ENCODE assay signal across 27 mouse cellular contexts in the genomic region with DNA sequence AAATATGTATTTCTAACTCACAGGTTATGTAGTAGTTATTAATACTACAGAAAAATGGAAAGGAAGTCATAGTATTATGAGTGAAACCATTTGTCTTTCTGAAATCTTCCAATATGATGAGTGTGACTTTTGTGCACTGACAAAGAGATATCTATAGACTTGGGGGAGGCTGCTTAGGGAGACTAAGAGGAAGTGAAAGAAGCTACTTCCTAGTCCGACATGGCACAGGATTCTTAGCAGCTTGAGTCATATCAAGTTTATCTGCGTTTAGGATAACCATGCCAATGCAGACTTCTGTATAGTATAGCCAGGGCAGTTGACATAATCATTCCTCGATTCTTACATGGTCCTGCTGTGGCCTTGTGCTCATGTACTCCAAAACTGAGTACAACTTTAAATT. TPM values are rescaled to one million over a fixed set of nuclear protein-coding genes. Genes with fewer than 3 reads are reported as not detected.
DNase-seq lines count a peak whose midpoint lies in the region; ATAC-seq lines count a peak whose summit lies in the region.
"Had no signal": no experiment of that assay in that cellular context is flagged by ENCODE, and none has a peak within 500 bp of the region (broad histone marks: within the 10 kb centered on the region; RNA-seq: fewer than 3 reads in every experiment).

No protein-coding gene starts in this region.

- no peak overlapping the region for H3K9ac ChIP-seq in heart, embryonic 12.5 days
- H3K9ac ChIP-seq in intestine, embryonic 16.5 days (ENCODE audit: low read depth, low read length) = no peak overlapping the region
- H3K9ac ChIP-seq in hindbrain, embryonic 14.5 days = no peak overlapping the region
- H3K9ac ChIP-seq: embryonic facial prominence, embryonic 15.5 days; forebrain, embryonic 15.5 days; heart, embryonic 13.5 days; hindbrain, embryonic 12.5 days; lung, embryonic 14.5 days; midbrain, embryonic 13.5 days had no signal

- 78% methylated on average over 3 of the region's 3 CpGs for WGBS in heart, embryonic 12.5 days
- 84% methylated on average over 3 of the region's 3 CpGs for WGBS in intestine, embryonic 16.5 days
- 93% methylated on average over 3 of the region's 3 CpGs for WGBS in hindbrain, embryonic 14.5 days

- no peaks in the 10 kb centered on the region for H3K27me3 ChIP-seq in heart, embryonic 12.5 days (replicated peaks)
- H3K27me3 ChIP-seq in intestine, embryonic 16.5 days (replicated peaks; ENCODE audit: control insufficient read depth, insufficient read depth, low read length) = no peaks in the 10 kb centered on the region
- no peaks in the 10 kb centered on the region for H3K27me3 ChIP-seq in hindbrain, embryonic 14.5 days (ENCODE audit: control insufficient read depth, insufficient read depth, low read length)
- H3K27me3 ChIP-seq: embryonic facial prominence, embryonic 15.5 days; forebrain, embryonic 15.5 days; heart, embryonic 13.5 days; hindbrain, embryonic 12.5 days; midbrain, embryonic 13.5 days had no signal

- no peaks in the 10 kb centered on the region for H3K9me3 ChIP-seq in heart, embryonic 12.5 days (replicated peaks)
- no peaks in the 10 kb centered on the region for H3K9me3 ChIP-seq in intestine, embryonic 16.5 days (ENCODE audit: control insufficient read depth, low read length)
- H3K9me3 ChIP-seq in hindbrain, embryonic 14.5 days (ENCODE audit: control insufficient read depth, low read length) = no peaks in the 10 kb centered on the region
- H3K9me3 ChIP-seq: embryonic facial prominence, embryonic 15.5 days; forebrain, embryonic 15.5 days; heart, embryonic 13.5 days; hindbrain, embryonic 12.5 days; limb, embryonic 10.5 days; midbrain, embryonic 13.5 days had no signal

- ATAC-seq in heart, embryonic 12.5 days (ENCODE audit: insufficient number of reproducible peaks, low FRiP score) = no peak
- peak; percentile 97 for ATAC-seq in megakaryocyte, adult 5-6 weeks (ENCODE audit: poor library complexity, severe bottlenecking)
- ATAC-seq in intestine, embryonic 16.5 days = no peak
- no peak for ATAC-seq in hindbrain, embryonic 14.5 days (ENCODE audit: low FRiP score)
- ATAC-seq: activated CD4-positive, CD25-positive, alpha-beta regulatory T cell, adult 4 months; CD4-positive, CD25-positive, alpha-beta regulatory T cell, adult 4 months; forebrain, embryonic 15.5 days; midbrain, embryonic 13.5 days had no signal

- peak; percentile 67 for DNase-seq in heart, adult 11 months
- DNase-seq in spleen, postnatal 36 days (ENCODE audit: low spot score in 2 of 2) = peak; percentile 38 to 40
- no peak for DNase-seq in spleen, postnatal 4 days (ENCODE audit: low spot score in 2 of 2)
- no peak for DNase-seq in ovary, postnatal 14 days (ENCODE audit: low spot score)
- DNase-seq in hindbrain, embryonic 14.5 days (ENCODE audit: low spot score) = no peak
- DNase-seq: adrenal gland, postnatal 10 days; cerebellum, adult 8-10 months; cerebellum, postnatal 36 days; kidney, adult 2 months; kidney, postnatal 10 days; lung, embryonic 14.5 days; right cerebral cortex, postnatal 4 days; thymus, adult 2 months; thymus, postnatal 4 days had no signal

- no peak overlapping the region for H3K4me3 ChIP-seq in heart, embryonic 12.5 days
- H3K4me3 ChIP-seq in intestine, embryonic 16.5 days (ENCODE audit: low read length) = no peak overlapping the region
- H3K4me3 ChIP-seq in hindbrain, embryonic 14.5 days (replicated peaks; ENCODE audit: low read length) = no peak overlapping the region
- H3K4me3 ChIP-seq: embryonic facial prominence, embryonic 15.5 days; forebrain, embryonic 15.5 days; heart, embryonic 13.5 days; hindbrain, embryonic 12.5 days; limb, embryonic 10.5 days; midbrain, embryonic 13.5 days had no signal

- H3K36me3 ChIP-seq in heart, embryonic 12.5 days = peaks cover 74% of the 10 kb centered on the region
- peaks cover 16% of the 10 kb centered on the region; the same call in 1 of the 2 replicates for H3K36me3 ChIP-seq in intestine, embryonic 16.5 days (ENCODE audit: control insufficient read depth, insufficient read depth, low read length)
- H3K36me3 ChIP-seq in hindbrain, embryonic 14.5 days (replicated peaks; ENCODE audit: control insufficient read depth, insufficient read depth) = peaks cover 93% of the 10 kb centered on the region

- no peaks in the 10 kb centered on the region for H3K4me1 ChIP-seq in heart, embryonic 12.5 days (replicated peaks)
- no peaks in the 10 kb centered on the region for H3K4me1 ChIP-seq in intestine, embryonic 16.5 days (ENCODE audit: control insufficient read depth, insufficient read depth, low read length)
- 0 out of 2 replicates have a peak, but pooled peaks cover 3% of the 10 kb centered on the region for H3K4me1 ChIP-seq in hindbrain, embryonic 14.5 days (replicated peaks; ENCODE audit: control insufficient read depth, insufficient read depth, low read length)
- H3K4me1 ChIP-seq: embryonic facial prominence, embryonic 15.5 days; hindbrain, embryonic 12.5 days; limb, embryonic 10.5 days had no signal

- H3K4me2 ChIP-seq in heart, embryonic 12.5 days = no peak overlapping the region
- H3K4me2 ChIP-seq in intestine, embryonic 16.5 days (ENCODE audit: low read depth, low read length) = no peak overlapping the region
- no peak overlapping the region for H3K4me2 ChIP-seq in hindbrain, embryonic 14.5 days (replicated peaks)
- H3K4me2 ChIP-seq: embryonic facial prominence, embryonic 15.5 days; forebrain, embryonic 15.5 days; heart, embryonic 13.5 days; hindbrain, embryonic 12.5 days; liver, embryonic 11.5 days; lung, embryonic 14.5 days; midbrain, embryonic 13.5 days had no signal

- H3K27ac ChIP-seq in heart, embryonic 12.5 days (ENCODE audit: poor library complexity, severe bottlenecking) = no peak overlapping the region
- H3K27ac ChIP-seq in intestine, embryonic 16.5 days (ENCODE audit: low read length) = no peak overlapping the region
- no peak overlapping the region for H3K27ac ChIP-seq in hindbrain, embryonic 14.5 days
- H3K27ac ChIP-seq: embryonic facial prominence, embryonic 15.5 days; forebrain, embryonic 15.5 days; heart, embryonic 13.5 days; hindbrain, embryonic 12.5 days; limb, embryonic 10.5 days; midbrain, embryonic 13.5 days; stomach, postnatal 0 days had no signal

RNA-seq across cellular contexts. Expression of a gene that starts 7.7 kb away (rescaled TPM):
- 19.8 and 21.3 TPM in 2 replicates for polyA plus RNA-seq in heart, embryonic 12.5 days (2016; fragmentation: Nextera tagmentation; extraction: Ambion mirVana)
- 59.9 and 65.9 TPM in 2 replicates for total RNA-seq in megakaryocyte, adult 5-6 weeks (2015)
- 75.8 and 89.9 TPM in 2 replicates for total RNA-seq in megakaryocyte, adult 5-6 weeks (2017)
- polyA plus RNA-seq in intestine, embryonic 16.5 days (2015; fragmentation: Nextera tagmentation; extraction: Ambion mirVana) = 12.5 and 14.8 TPM in 2 replicates
- 21.3 and 22.1 TPM in 2 replicates for polyA plus RNA-seq in hindbrain, embryonic 14.5 days (2014; fragmentation: Nextera tagmentation; extraction: Ambion mirVana)

RNA-seq across cellular contexts. Expression of a gene that starts 8.3 kb away (rescaled TPM):
- polyA plus RNA-seq in heart, embryonic 12.5 days (2016; fragmentation: Nextera tagmentation; extraction: Ambion mirVana) = 41.0 and 42.7 TPM in 2 replicates
- 35.8 and 39.9 TPM in 2 replicates for total RNA-seq in megakaryocyte, adult 5-6 weeks (2015)
- total RNA-seq in megakaryocyte, adult 5-6 weeks (2017) = 46.2 and 48.4 TPM in 2 replicates
- polyA plus RNA-seq in intestine, embryonic 16.5 days (2015; fragmentation: Nextera tagmentation; extraction: Ambion mirVana) = 40.7 and 41.9 TPM in 2 replicates
- polyA plus RNA-seq in hindbrain, embryonic 14.5 days (2014; fragmentation: Nextera tagmentation; extraction: Ambion mirVana) = 34.6 and 35.5 TPM in 2 replicates

Comparison
In these comparisons a context has a peak if more than half of its experiments do, and no peak if none do; other contexts are left out.
1. DNase-seq: peak in heart, adult 11 months (single experiment) and spleen, postnatal 36 days (2 of 2); none in spleen, postnatal 4 days (0 of 2), ovary, postnatal 14 days (single experiment) and hindbrain, embryonic 14.5 days (single experiment).